Mouse (Mus musculus): Measurements from ENCODE around the gene Lrrc30. TPM values are rescaled to one million over a fixed set of nuclear protein-coding genes. Genes with fewer than 3 reads are reported as not detected.

Gene Lrrc30
- not detected for total RNA-seq (2021)

DNA sequence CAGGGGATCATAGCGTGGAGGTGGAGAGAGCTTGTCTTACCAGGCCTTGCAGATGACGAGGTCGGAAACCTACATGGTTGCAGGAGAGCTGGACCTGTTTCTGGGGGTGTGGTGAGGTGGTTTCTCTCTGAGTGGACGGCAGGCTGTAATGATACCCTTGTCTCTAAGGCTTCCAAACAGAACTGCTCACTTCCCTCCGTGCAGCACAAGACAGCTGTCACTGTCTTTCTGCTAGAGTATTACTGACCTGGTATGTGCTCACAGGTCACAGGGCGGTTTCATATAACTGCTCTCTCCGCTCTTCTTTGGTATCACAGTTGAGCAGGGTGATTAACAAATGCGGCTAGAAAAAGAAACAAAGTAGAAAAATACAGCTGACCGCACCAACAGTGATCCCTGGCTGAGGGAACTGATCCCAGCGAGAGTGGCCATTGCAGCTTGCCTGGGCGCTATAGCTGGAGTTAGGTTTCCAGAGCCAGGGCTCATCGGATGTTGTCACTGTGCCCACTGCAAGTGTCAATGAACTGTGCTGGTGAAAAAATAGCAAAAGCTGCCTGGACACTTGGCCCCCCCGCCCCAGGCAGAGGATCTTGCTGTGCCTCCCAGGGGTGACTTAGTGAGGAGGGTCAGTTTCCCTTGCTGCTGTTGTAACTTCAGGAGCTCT lies at the start of gene Lrrc30:
Gene Lrrc30 (minus strand): TSS at position 48 of the 664 bp plus-strand sequence.
- intact Hi-C loops (cut with DNase I) = no loop called here
- DNase-seq (ENCODE audit: low spot score in 2 of 2) = no peak

DNA sequence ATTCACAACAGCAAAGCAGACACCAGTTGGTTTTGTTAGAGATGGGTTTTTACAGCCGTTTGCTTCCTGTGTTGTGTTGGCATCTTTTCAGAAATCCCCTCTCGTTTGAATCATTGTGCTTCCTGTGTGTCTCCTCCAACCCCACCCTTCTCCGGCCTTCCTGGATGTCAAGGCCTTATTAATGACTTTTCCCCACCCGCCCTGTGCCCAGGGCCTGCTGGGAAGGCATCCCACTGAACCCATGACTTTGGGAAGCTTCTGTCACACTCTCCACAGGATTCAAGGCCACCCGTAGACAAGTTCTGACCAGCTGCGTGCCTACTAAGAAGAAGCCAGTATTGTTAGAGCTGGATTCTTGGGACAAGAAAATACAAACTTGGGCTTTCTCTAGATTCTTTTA lies 48.6 kb upstream of the Lrrc30 start:
- DNase-seq (ENCODE audit: low spot score in 2 of 2) = no peak
- intact Hi-C loops (cut with DNase I) = no loop called here

DNA sequence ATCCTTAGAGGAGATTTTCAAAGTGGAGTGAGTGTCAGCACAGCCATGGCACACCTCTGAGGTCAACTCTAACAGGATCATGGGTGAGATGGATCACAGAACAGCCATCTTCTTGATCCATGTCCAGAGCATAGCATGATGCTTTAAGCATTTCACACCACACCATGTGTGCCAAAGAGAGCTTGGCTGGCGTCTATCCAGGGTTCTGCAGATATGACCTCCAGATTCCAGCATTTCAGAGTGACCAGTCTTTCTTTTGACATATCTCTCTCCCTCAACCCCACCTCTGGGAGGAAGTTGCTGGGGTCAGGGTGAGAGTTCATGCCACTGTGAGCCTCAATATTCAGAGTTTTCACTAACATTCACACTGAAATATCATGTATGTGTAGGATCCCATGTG lies 46.1 kb upstream of the Lrrc30 start:
- DNase-seq (ENCODE audit: low spot score in 2 of 2) = no peak
- intact Hi-C loops (cut with DNase I) = no loop called here

DNA sequence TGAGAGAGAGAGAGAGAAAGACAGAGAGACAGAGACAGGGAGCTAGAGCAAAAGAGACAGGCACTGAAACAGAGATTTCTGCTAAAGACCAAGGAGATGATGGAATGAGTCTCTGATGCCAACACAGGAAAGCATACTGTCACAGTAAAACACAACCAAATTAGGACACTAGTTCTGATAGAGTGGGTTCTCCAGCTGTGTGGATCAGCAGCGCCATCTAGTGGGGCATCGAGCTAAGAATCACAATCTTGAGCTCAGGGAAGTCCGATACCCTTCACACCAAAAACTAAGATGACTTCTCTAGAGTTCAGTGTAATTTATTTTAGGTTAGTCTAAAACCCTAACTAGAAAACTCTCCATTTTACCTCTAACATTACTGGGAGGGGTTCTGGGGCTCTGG lies 35.5 kb upstream of the Lrrc30 start:
- intact Hi-C loops (cut with DNase I) = loop anchor here (5.0 kb wide), 1 partner anchor 1091 kb away; no protein-coding TSS in a partner anchor
- DNase-seq (ENCODE audit: low spot score in 2 of 2) = peak; percentile 61 to 69

DNA sequence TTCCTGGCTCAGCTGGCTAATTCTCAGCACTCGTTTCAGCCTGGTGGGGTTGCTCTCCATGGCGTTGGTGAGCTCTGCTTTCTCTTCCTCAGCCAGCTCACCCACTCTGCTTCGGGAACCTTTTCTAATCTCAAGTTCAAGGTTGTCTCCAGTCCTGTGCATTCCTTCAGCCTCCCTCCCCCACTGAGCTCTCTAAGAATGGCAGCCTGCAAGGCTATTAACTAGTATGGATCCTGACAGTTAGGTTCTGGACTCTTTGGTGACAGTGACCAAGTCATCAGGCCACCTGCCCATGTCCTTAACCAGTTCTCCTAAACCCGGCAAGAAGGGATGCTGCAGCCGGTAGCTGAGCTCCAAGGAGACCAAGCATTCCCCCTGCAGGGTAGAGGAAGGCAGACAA lies 34.5 kb upstream of the Lrrc30 start:
- intact Hi-C loops (cut with DNase I) = loop anchor here (5.0 kb wide), 1 partner anchor 1090 kb away; no protein-coding TSS in a partner anchor
- no peak for DNase-seq (ENCODE audit: low spot score in 2 of 2)

DNA sequence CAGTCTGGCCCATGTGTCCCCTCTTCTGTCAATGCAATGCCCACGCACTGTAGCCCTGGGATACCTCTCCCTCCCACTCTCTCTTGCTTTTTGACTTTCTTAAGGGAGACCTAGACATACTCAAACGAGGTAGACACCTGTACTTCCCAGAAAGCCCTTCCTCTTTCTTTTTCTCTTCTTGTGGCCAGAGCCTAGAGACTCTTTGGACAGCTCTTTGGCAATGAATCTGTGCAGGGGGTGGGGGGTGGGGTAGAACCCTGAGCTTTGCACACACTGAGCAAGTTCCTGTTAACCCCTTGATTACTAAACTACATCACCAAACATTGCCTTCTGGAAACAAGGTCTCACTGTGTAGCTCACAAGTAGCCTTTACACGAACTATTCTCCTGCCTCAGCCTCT lies 31.8 kb upstream of the Lrrc30 start:
- intact Hi-C loops (cut with DNase I) = no loop called here
- no peak for DNase-seq (ENCODE audit: low spot score in 2 of 2)

DNA sequence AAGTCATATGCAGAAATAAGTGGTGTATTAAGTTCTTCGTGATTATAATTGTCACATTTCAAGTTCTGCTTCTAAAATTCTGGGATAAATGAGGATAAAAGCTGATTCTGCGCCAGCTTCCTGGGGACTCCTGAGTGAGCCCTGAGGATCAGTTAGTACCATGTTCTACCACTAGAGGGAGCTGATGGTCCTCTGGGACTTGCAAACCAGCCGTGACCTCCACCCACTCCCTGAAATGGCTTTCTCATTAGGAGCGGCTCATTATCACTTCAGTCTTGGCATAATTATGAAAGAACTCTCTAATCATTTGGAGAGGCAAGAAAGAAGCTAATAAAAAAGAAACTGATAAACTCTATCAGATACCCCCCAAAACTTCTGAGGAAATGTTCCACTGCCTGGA lies 19.0 kb upstream of the Lrrc30 start:
- intact Hi-C loops (cut with DNase I) = loop anchor here (5.0 kb wide), 1 partner anchor 186 kb away; no protein-coding TSS in a partner anchor
- DNase-seq (ENCODE audit: low spot score in 2 of 2) = peak; percentile 52 to 59

DNA sequence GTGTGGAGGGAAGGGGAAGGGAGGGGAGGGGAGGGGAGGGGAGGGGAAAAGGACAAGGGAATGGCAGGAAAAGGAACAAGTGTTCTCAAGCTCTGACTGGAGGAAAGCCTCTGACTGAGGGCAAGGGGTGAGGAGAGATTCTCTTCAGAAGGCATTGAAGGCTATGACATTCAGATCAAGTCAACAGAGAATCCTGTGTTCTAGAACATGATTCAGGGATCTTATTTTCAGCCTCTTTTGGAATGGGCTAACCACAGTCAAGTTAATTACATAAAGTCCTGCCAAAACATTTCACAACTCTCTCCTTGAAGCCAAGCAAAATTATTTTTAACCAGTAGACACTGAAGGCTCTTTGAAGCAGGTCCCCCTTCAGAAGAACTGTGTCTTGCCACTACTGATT lies 9.1 kb upstream of the Lrrc30 start:
- DNase-seq (ENCODE audit: low spot score in 2 of 2) = no peak
- intact Hi-C loops (cut with DNase I) = no loop called here

DNA sequence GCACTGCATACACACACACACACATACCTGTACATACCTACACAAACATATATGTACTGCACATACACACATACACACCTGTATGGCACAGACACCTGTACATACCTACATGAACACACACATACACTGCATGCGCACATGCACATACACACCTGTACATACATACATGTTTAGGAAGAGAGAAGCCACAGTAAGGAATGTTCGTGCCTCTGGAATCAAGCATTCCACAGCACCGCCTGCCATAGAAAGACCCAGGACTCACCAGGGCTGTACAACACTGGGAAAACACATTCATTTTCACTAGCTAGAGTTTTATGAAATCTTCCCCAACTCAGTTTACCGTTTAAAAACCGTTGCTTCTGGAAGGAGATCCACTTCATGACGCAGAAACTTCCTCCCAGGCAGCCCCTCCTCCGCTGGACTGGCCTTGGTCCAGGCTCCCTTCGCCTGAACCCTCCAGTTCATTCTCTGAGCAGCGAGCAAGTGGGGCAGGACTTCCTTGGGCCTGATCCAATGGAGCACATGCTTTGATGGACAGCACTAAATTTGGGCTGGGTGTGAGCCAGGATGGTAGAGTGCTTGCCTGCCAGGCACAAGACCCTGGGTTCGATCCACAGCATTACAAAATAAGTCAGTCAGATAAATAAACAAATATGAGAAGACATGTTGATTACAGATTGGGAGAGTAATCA lies 5.7 kb upstream of the Lrrc30 start:
- peak in 1 of 2 experiments; percentile 6 for DNase-seq (ENCODE audit: low spot score in 2 of 2)
- intact Hi-C loops (cut with DNase I) = no loop called here

DNA sequence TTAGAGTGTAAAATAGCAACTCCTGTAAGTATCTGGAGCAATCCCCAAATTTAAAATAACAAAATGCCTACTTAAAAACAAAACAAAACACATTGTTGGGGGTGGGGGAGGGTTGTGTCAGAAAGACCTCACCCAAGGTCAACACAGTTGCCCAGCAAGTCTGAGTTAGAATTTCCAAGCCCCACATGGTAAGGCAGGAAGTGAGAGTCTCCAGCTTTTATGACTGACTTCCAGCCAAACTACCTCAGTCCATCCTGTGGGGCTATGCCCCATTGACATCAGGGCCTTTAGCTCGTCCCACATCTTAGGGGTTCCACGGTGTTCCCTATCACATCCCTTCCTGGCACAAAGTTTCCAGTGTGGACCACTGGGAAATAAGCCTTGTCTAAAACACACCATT lies 4.4 kb upstream of the Lrrc30 start:
- no peak for DNase-seq (ENCODE audit: low spot score in 2 of 2)
- intact Hi-C loops (cut with DNase I) = no loop called here

DNA sequence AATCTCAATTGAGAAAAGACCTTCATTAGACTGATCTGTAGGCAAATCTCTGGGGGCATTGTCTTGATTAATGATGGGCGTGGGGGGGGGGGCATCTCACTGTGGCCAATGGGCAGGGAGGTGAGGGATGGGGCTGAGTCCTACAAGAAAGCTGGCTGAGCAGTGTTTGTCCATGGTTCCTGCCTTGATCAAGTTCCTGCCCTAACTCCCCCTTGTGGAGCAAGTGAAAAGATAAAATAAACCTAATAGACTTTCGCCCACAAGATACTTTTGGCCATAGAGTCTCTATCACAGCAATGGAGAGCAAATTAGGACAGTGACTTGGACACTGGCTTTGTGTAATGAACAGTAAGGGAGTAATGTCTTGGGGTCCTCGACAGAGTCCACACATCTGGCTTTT lies 3.8 kb upstream of the Lrrc30 start:
- intact Hi-C loops (cut with DNase I) = no loop called here
- DNase-seq (ENCODE audit: low spot score in 2 of 2) = no peak

DNA sequence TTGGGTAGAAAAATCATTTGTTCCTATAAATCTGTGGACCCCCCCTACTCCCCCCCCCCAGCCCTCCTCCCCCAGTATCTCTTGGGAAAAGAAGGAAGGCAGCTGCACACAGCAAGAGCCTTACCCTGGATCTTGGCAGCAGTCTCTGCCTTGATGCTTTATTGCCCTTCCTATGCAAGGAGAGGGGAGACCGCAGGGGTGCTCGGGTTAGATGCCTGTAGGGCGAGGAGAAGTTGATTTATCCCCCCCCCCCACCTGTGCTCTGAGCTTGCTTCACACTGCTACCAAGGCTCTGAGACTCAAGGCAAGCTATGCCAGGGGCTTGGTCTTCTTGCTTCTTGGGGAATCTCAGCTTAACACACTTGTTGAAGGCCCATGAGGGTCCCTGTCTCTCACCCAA lies 2.8 kb downstream of the Lrrc30 start:
- intact Hi-C loops (cut with DNase I) = no loop called here
- no peak for DNase-seq (ENCODE audit: low spot score in 2 of 2)

DNA sequence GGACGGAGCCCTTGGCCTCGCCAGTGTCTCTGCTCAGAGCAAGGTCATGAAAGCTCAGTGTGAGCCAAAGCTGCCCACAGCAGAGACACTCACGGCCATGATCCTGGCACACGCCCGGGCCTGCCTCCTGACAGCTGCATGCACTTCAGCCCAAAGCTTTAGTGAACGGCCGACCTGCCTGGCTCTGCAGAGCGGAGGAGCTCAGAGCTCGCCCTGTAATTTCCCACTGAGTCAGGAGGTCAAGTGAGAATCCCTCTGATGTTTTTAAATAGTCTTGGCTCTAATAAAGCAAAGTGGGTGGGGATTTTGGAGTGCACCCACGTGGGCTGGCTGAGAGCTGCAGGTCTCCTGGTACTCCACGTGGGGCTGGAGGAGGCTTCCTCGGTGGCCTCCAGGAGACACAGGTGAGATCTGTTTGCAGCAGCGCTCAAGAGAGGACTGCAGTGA lies 3.3 kb downstream of the Lrrc30 start:
- peak in 1 of 2 experiments; percentile 5 for DNase-seq (ENCODE audit: low spot score in 2 of 2)
- intact Hi-C loops (cut with DNase I) = no loop called here

DNA sequence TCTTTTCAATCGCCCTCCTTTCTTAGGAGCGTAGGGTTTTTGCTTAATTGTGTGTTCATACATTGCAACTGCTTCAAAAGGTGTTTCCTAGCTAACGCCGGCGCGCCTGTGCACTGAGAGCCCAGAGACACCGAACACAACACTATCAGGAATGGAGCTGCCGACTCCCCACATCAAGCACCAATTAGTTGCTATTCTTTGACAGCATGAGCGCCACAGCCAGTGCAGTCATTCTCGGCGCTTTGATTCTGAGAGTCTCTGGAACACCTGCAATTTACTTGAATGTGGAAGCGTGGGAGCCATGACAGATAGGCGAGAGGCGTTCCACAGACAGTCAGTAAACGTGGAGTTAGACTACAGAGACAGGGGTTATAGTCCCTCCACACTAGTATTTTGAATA lies 4.0 kb downstream of the Lrrc30 start:
- DNase-seq (ENCODE audit: low spot score in 2 of 2) = peak; percentile 4 to 6

DNA sequence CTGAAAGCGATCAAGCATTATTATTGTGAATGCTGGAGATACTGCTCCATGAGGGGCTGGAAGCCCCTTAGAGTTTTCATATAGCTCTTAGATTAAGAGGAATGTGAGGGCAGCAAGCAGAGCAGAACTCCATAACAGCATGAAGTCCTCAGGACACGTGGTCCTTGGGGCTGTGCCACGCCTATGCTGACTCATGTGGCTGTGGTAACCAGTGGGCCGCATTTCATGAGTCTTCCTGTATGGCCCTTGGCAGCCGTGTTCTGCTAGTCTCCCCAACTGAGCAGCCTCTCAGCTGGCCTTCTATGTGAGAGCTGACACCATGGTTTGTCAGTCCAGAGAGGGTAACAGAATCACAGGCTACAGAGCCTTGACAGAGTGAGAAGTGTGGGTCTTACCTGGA lies 7.1 kb downstream of the Lrrc30 start:
- DNase-seq (ENCODE audit: low spot score in 2 of 2) = no peak
- intact Hi-C loops (cut with DNase I) = no loop called here

More for the DNA sequence above, 4.0 kb downstream of the Lrrc30 start:
- intact Hi-C loops (cut with DNase I) = no loop called here

DNA sequence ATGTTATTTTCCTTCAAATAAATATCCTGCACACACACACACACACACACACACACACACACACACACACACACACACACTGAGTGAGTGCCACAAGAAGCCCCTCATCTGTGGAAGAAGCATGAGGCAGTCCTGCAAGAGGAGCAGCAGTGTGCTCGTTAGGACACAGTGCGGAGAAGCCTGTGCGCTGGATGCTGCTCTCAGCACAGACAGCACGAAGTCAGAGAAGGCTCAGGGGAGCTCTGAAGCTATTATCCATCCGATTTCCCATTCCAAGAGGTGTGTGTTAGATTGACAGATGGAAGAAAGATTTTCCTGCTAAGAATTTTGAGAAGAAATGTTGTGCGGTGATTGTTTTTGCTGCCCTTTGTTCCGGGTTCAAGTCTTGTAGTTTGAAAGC lies 13.5 kb downstream of the Lrrc30 start:
- intact Hi-C loops (cut with DNase I) = no loop called here

DNA sequence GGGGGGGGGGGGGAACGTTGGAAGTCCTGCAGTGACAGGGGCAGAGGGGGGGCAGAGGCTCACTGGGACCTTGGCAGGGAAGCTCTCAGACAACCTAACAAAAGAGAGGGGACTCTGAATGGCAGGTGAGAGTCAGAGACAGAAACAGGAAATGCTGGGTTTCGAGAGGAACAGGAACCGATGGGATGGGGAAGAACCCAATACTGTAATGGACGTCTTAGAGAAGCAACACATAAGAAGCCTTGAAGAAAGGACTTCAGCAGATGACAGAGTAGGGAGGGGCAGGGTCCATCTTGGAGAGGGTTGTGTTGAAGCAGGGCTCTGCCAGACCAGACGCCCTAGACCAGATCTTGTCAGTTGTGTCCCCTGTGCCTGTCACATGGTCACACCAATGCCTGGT lies 18.1 kb downstream of the Lrrc30 start:
- DNase-seq (ENCODE audit: low spot score in 2 of 2) = no peak
- intact Hi-C loops (cut with DNase I) = no loop called here

More for the DNA sequence above, 13.5 kb downstream of the Lrrc30 start:
- no peak for DNase-seq (ENCODE audit: low spot score in 2 of 2)

DNA sequence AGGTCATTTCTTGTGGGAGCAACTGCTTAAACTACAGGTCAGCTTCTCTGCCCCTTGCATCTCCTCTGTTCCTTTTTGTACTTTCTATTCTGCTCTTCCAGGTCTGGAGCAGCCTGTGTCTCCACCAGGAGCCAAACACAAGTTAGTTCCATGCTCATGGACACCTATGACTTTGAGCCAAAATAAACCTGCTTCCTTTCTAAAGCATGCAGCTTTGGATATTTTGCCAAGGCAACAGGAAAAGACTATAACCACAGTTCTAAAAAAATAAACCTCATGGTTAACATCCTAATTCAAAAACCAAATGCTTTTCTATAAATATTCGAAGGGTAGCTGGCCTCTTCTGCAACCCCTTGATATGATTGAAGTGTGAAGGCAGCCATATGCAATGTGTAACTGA lies 19.9 kb downstream of the Lrrc30 start:
- intact Hi-C loops (cut with DNase I) = no loop called here
- DNase-seq (ENCODE audit: low spot score in 2 of 2) = no peak

DNA sequence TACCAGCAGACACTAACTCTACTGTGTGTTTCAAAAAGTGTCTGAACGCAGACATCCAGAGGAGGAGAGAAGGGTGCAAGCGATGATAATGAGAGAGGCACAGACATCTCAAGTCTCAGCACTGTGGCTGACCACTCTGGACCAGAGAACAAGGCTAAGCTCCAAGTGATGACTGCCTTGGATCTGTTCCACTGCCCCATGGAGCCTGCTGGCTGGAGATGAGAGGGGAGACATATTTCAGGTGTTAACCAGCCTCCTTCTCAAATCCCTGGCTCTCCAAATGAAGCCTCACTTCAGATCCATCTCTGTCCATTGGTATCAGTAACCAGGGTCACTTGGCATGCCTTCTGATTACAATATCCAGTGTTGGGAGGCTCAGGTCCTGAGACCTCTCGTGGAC lies 20.4 kb downstream of the Lrrc30 start:
- intact Hi-C loops (cut with DNase I) = no loop called here
- no peak for DNase-seq (ENCODE audit: low spot score in 2 of 2)

DNA sequence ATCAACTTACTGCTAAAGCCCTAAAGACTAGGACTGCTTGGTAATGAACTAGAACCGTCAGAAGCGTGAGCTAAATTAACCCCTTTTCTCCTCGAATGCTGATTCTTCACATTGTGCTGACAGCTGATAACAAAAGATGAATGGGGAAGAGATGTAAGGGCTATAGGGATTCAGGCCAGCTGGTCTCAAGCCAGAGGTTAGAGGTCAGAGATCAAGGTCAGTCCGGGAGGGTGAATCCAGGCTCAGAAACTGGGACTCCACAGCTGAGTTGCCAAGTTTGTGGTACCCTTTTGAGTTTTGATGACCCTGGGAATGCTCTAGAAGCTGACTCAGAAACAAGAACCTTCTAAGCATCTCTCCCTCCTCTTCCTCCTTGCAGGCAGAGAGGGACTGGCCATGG lies 28.1 kb downstream of the Lrrc30 start:
- no peak for DNase-seq (ENCODE audit: low spot score in 2 of 2)
- intact Hi-C loops (cut with DNase I) = no loop called here

DNA sequence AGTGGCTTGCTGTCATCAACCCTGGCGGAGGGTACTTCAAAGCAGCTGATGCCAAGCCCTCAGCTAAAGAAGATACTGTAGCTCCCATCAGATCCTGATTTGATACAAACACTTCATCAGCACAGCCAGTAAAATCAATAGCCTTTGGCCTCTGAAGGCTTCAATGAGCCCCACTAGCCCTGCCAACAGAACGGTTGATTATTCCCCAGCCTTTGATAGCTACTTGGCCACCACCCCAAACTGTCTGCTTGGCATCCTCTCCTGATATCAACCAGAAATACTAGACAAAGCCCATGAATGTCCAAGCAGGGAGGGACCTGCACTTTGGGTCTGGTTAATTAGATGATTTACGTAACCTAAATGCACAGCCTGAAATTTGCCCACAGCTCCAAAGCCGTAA lies 30.0 kb downstream of the Lrrc30 start:
- intact Hi-C loops (cut with DNase I) = no loop called here
- DNase-seq (ENCODE audit: low spot score in 2 of 2) = no peak

Measured in left cerebral cortex, postnatal 25 days (tissue).